Mouse (Mus musculus) NIH3T3 (cell line): ENCODE measurements around the gene Lce1f.
"Not testable (repeated sequence)": the region's sequence is repeated elsewhere in the genome, so short reads cannot be mapped to it uniquely, and the experiment has no call there.

Experiments used
- DNase-seq: peaks from one replicate; pipeline ENCODE4 v3.0.0-alpha.2; 2012; ENCODE audit warnings: low read depth

Gene Lce1f

GRCm38 (mm10) chr3:92720250-92720649 is at the start of gene Lce1f:
Lce1f (minus strand) TSS chr3:92720350.
- DNase-seq: no peak

GRCm38 (mm10) chr3:92764965-92765364 is 44.8 kb upstream of the Lce1f start, which contains the start of gene Lce1h:
Lce1h (minus strand) TSS chr3:92765065.
- DNase-seq: no peak

- DNase-seq: no peak
Measured at GRCm38 (mm10) chr3:92753197-92753596, 33.0 kb upstream of the Lce1f start.

GRCm38 (mm10) chr3:92752238-92752637 is 32.1 kb upstream of the Lce1f start, which contains the start of gene Lce1g:
Lce1g (minus strand) TSS chr3:92752338.
- no peak for DNase-seq

- no peak for DNase-seq
Measured at GRCm38 (mm10) chr3:92738996-92739395, 18.8 kb upstream of the Lce1f start, which contains the start of gene Gm38119. Gm38119 (minus strand) TSS chr3:92739096.

- no peak for DNase-seq
Measured at GRCm38 (mm10) chr3:92722631-92723030, 2.5 kb upstream of the Lce1f start.

- DNase-seq: no peak
Measured at GRCm38 (mm10) chr3:92715122-92715521, 5.0 kb downstream of the Lce1f start.

- DNase-seq: no peak
Measured at GRCm38 (mm10) chr3:92708974-92709373, 11.2 kb downstream of the Lce1f start, which contains the start of gene Lce1e. Lce1e (minus strand) TSS chr3:92709074.

- DNase-seq: no peak
Measured at GRCm38 (mm10) chr3:92694613-92695012, 25.5 kb downstream of the Lce1f start.

- DNase-seq: no peak
Measured at GRCm38 (mm10) chr3:92691688-92692087, 28.5 kb downstream of the Lce1f start.

- not testable (repeated sequence) for DNase-seq
Measured at GRCm38 (mm10) chr3:92689154-92689553, 31.0 kb downstream of the Lce1f start.

GRCm38 (mm10) chr3:92687110-92687509 is 33.0 kb downstream of the Lce1f start, which contains the start of gene Lce1d:
Lce1d (minus strand) TSS chr3:92687210.
- DNase-seq: no peak

- no peak for DNase-seq
Measured at GRCm38 (mm10) chr3:92678947-92679346, 41.2 kb downstream of the Lce1f start, which contains the start of gene Lce1c. Lce1c (plus strand) TSS chr3:92679247.

- no peak for DNase-seq
Measured at GRCm38 (mm10) chr3:92670215-92670614, 49.9 kb downstream of the Lce1f start, which contains the start of gene Lce1a2. Lce1a2 (minus strand) TSS chr3:92670315.
